Mouse (Mus musculus) lung, adult 2 months (tissue): Measurements from ENCODE around the gene Ptges2. TPM values are rescaled to one million over a fixed set of nuclear protein-coding genes. Genes with fewer than 3 reads are reported as not detected.

Experiments
- DNase-seq: peaks from one replicate; pipeline ENCODE4 v3.0.0; 2022
- H3K4me1 ChIP-seq: fragments of 200-500 bp; 2 replicates; pipeline ENCODE4 v1.6.1; 2011; ENCODE audit warnings: low read length; ENCODE audit not compliant: control insufficient read depth, insufficient read depth
- H3K4me3 ChIP-seq: fragments of 200-500 bp; replicated peaks from 2 replicates; pipeline ENCODE3; 2011; ENCODE audit warnings: low read depth, mild to moderate bottlenecking, control low read depth, low read length; ENCODE audit errors: extremely low read depth
- CTCF ChIP-seq: fragments of 200-500 bp; IDR thresholded peaks from 2 replicates; pipeline ENCODE4 v1.5.1; 2011; ENCODE audit warnings: mild to moderate bottlenecking, low read length, control low read depth; ENCODE audit not compliant: insufficient read depth
- POLR2A ChIP-seq: fragments of 200-500 bp; IDR thresholded peaks from 2 replicates; pipeline ENCODE4 v1.6.1; 2011; ENCODE audit warnings: low read depth, mild to moderate bottlenecking, control low read depth, low read length, borderline replicate concordance; ENCODE audit errors: extremely low read depth
- WGBS: fragments of 180-500 bp; shearing (Covaris S2); methylation state at CpG from one replicate; pipeline ENCODE4 v1.1.7; 2018; 5-methylcytosine and 5-hydroxymethylcytosine counted together
- polyA plus RNA-seq: library from polyadenylated mRNA; depleted of rRNA; stranded (reverse); fragments of >200 nt; gene quantifications from 2 replicates; pipeline ENCODE4 v1.2.3, GENCODE M21; 2012

Ptges2 gene
- polyA plus RNA-seq, 1 experiment, result 23.8 TPM

- Histone ChIP-seq H3K4me3 (no peak overlapping the region), H3K4me1 (peaks cover 15% of the 10 kb centered on the region)
- DNase-seq, result no peak
- TF ChIP-seq CTCF (no peak), POLR2A (no peak)
- 17% methylated on average over 9 of the region's 9 CpGs for WGBS
Observed at GRCm38 (mm10) chr2:32447264-32447936, 51.7 kb downstream of the Ptges2 start.

- WGBS, result 55% methylated on average over 1 of the region's 1 CpGs
- Histone ChIP-seq H3K4me1 (peaks cover 22% of the 10 kb centered on the region), H3K4me3 (no peak overlapping the region)
- TF ChIP-seq CTCF (no peak), POLR2A (no peak)
- no peak for DNase-seq
Observed at GRCm38 (mm10) chr2:32448480-32448879, 52.8 kb downstream of the Ptges2 start.

- TF ChIP-seq POLR2A, result no peak
- no peak for TF ChIP-seq CTCF
- Histone ChIP-seq H3K4me1 (peaks cover 27% of the 10 kb centered on the region), H3K4me3 (peak within 1 kb of the TSS; percentile 85)
- 64% methylated on average over 15 of the region's 15 CpGs for WGBS
- DNase-seq, result no peak
Observed at GRCm38 (mm10) chr2:32449761-32450754, 54.4 kb downstream of the Ptges2 start, which contains the start of gene Naif1. Gene Naif1, plus strand, starts transcription at chr2:32450457.

GRCm38 (mm10) chr2:32450881-32451844, 55.5 kb downstream of the Ptges2 start, which contains the start of gene Slc25a25:
Gene Slc25a25, minus strand, starts transcription at chr2:32451445.
- peak; percentile 49; the same call in 1 of the 2 replicates for TF ChIP-seq POLR2A
- no peak for TF ChIP-seq CTCF
- Histone ChIP-seq H3K4me1 (peaks cover 30% of the 10 kb centered on the region), H3K4me3 (peak within 1 kb of the TSS; percentile 85)
- WGBS, result under 1% methylated on average over 103 of the region's 103 CpGs
- DNase-seq, result peak; percentile 95

- TF ChIP-seq CTCF, result no peak
- TF ChIP-seq POLR2A, result 0 out of 2 replicates have a peak, but pooled peaks have one; percentile 43
- peaks cover 27% of the 10 kb centered on the region for H3K4me1 ChIP-seq
- under 1% methylated on average over 25 of the region's 25 CpGs for WGBS
- peak; percentile 98 for DNase-seq
- H3K4me3 ChIP-seq, result peak overlapping the region; percentile 61
Observed at GRCm38 (mm10) chr2:32451870-32452372, 56.2 kb downstream of the Ptges2 start.

GRCm38 (mm10) chr2:32452441-32452971, 56.8 kb downstream of the Ptges2 start:
- Histone ChIP-seq H3K4me1 (peaks cover 24% of the 10 kb centered on the region), H3K4me3 (peak overlapping the region; percentile 61)
- WGBS, result 91% methylated on average over 16 of the region's 16 CpGs
- DNase-seq, result no peak
- TF ChIP-seq POLR2A, result no peak
- no peak for TF ChIP-seq CTCF

- Histone ChIP-seq H3K4me1 (peaks cover 21% of the 10 kb centered on the region), H3K4me3 (no peak overlapping the region)
- no peak for DNase-seq
- TF ChIP-seq POLR2A, result no peak
- no peak for TF ChIP-seq CTCF
- WGBS, result 55% methylated on average over 5 of the region's 5 CpGs
Observed at GRCm38 (mm10) chr2:32453641-32454303, 58.1 kb downstream of the Ptges2 start.

- TF ChIP-seq POLR2A (no peak), CTCF (no peak)
- DNase-seq, result no peak
- 69% methylated on average over 10 of the region's 10 CpGs for WGBS
Observed at GRCm38 (mm10) chr2:32454633-32455032, 58.9 kb downstream of the Ptges2 start.

More at GRCm38 (mm10) chr2:32454633-32455032, 58.9 kb downstream of the Ptges2 start:
- H3K4me1 ChIP-seq, result peaks cover 21% of the 10 kb centered on the region
- no peak overlapping the region for H3K4me3 ChIP-seq
